ENCODE assay signal across 19 mouse cellular contexts in the genomic region with DNA sequence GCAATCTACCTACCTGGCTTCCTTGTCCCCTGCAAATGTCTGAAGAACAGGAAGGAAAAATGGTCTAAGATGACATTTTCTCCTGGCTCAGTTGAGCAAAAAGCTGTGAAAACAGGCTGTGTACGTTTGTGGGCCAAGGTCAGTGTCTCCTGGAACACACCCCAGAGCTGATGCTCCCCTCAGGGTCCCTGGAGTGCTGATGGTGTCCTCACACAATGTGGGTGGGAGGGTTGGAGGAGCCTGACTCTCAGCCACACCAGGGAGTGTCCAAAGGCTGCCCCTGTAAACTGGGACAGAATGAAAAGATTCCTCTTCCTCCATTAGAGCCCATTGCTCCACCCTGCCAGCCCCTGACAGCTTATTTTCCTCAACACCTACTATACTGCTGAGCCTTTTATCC.
DNase-seq lines count a peak whose midpoint lies in the region; TF ChIP-seq lines count a peak whose summit lies in the region.
"Had no signal": no experiment of that assay in that cellular context is flagged by ENCODE, and none has a peak within 500 bp of the region (broad histone marks: within the 10 kb centered on the region; RNA-seq: fewer than 3 reads in every experiment).

No protein-coding gene starts in this region.

- intact Hi-C loops in gastrocnemius, adult 2 months (cut with DNase I): no loop called here

- H3K4me3 ChIP-seq in gastrocnemius, adult 2 months: no peak overlapping the region
- H3K4me3 ChIP-seq: embryonic facial prominence, embryonic 15.5 days; erythroblast, embryonic 14.5 days; forebrain, embryonic 10.5 days; heart, embryonic 10.5 days; hindbrain, embryonic 12.5 days had no signal

- no peak overlapping the region for H3K27ac ChIP-seq in gastrocnemius, adult 2 months
- H3K27ac ChIP-seq: embryonic facial prominence, embryonic 15.5 days; forebrain, embryonic 10.5 days; heart, embryonic 10.5 days; hindbrain, embryonic 12.5 days had no signal

- DNase-seq in gastrocnemius, adult 2 months: peak; percentile 53
- DNase-seq in gastrocnemius, postnatal 4 days (ENCODE audit: low spot score in 2 of 2): no peak
- DNase-seq in lung, postnatal 10 days: peak; percentile 48
- DNase-seq in lung, postnatal 14 days: no peak
- peak; percentile 42 for DNase-seq in testis, postnatal 14 days (ENCODE audit: low spot score)
- DNase-seq in testis, postnatal 10 days (ENCODE audit: low spot score): no peak
- DNase-seq: adrenal gland, postnatal 36 days; cerebellum, adult 11 months; cerebellum, adult 8-10 months; cerebellum, postnatal 14 days; embryo, embryonic 11 days; gastrocnemius, postnatal 14 days; heart, postnatal 10 days; heart, postnatal 4 days had no signal

- TF ChIP-seq CTCF in gastrocnemius, adult 2 months (IDR thresholded peaks at IDR 0.05): no peak

Comparison
In these comparisons a context has a peak if more than half of its experiments do, and no peak if none do; other contexts are left out.
1. DNase-seq: peak in gastrocnemius, adult 2 months (single experiment), lung, postnatal 10 days (single experiment) and testis, postnatal 14 days (single experiment); none in gastrocnemius, postnatal 4 days (0 of 2), lung, postnatal 14 days (single experiment) and testis, postnatal 10 days (single experiment).